Mouse (Mus musculus): ENCODE measurements around the gene Slc12a1. TPM values are rescaled to one million over a fixed set of nuclear protein-coding genes. Genes with fewer than 3 reads are reported as not detected.
"Not testable (repeated sequence)": the region's sequence is repeated elsewhere in the genome, so short reads cannot be mapped to it uniquely, and the experiment has no call there.

Slc12a1 gene
- polyA plus RNA-seq (2015; fragmentation: Nextera tagmentation; extraction: Ambion mirVana), result not detected in 2 replicates

- no peak within 1 kb of the TSS for H3K9ac ChIP-seq
- H3K4me1 ChIP-seq (replicated peaks), result no peaks in the 10 kb centered on the region
- H3K9me3 ChIP-seq (replicated peaks), result no peaks in the 10 kb centered on the region
- WGBS (ENCODE audit: insufficient replicate concordance), result 62% methylated on average over 6 of the region's 6 CpGs
- H3K4me2 ChIP-seq, result no peak within 1 kb of the TSS
- H3K36me3 ChIP-seq (replicated peaks), result no peaks in the 10 kb centered on the region
- H3K27me3 ChIP-seq, result no peaks in the 10 kb centered on the region
- no peak within 1 kb of the TSS for H3K4me3 ChIP-seq (replicated peaks)
- ATAC-seq (ENCODE audit: insufficient read depth), result no peak
- no peak within 1 kb of the TSS for H3K27ac ChIP-seq (replicated peaks)
Observed at GRCm38 (mm10) chr2:125152388-125152787, at the start of gene Slc12a1. Gene Slc12a1, plus strand, starts transcription at chr2:125152505.

- not testable (repeated sequence) for H3K4me3 ChIP-seq (replicated peaks); H3K4me1 ChIP-seq (replicated peaks); H3K9ac ChIP-seq; H3K27me3 ChIP-seq; ATAC-seq (ENCODE audit: insufficient read depth); H3K9me3 ChIP-seq (replicated peaks); H3K27ac ChIP-seq (replicated peaks); H3K4me2 ChIP-seq
- peaks cover 66% of the 10 kb centered on the region for H3K36me3 ChIP-seq (replicated peaks)
- 93% methylated on average over 13 of the region's 13 CpGs for WGBS (ENCODE audit: insufficient replicate concordance)
Observed at GRCm38 (mm10) chr2:125104491-125104890, 47.8 kb upstream of the Slc12a1 start.

- not testable (repeated sequence) for ATAC-seq (ENCODE audit: insufficient read depth); H3K27me3 ChIP-seq; H3K4me2 ChIP-seq; H3K9me3 ChIP-seq (replicated peaks); H3K4me3 ChIP-seq (replicated peaks); H3K27ac ChIP-seq (replicated peaks); H3K4me1 ChIP-seq (replicated peaks); H3K9ac ChIP-seq
- H3K36me3 ChIP-seq (replicated peaks), result peaks cover 57% of the 10 kb centered on the region
- whole genome bisulfite sequencing (ENCODE audit: insufficient replicate concordance), result 88% methylated on average over 4 of the region's 4 CpGs
Observed at GRCm38 (mm10) chr2:125106536-125106935, 45.8 kb upstream of the Slc12a1 start.

- H3K9ac ChIP-seq, result no peak overlapping the region
- 59% methylated on average over 6 of the region's 6 CpGs for WGBS (ENCODE audit: insufficient replicate concordance)
- no peak overlapping the region for H3K4me3 ChIP-seq (replicated peaks)
- peaks cover 10% of the 10 kb centered on the region; the same call in 1 of the 2 replicates for H3K36me3 ChIP-seq (replicated peaks)
- no peak overlapping the region for H3K4me2 ChIP-seq
- ATAC-seq (ENCODE audit: insufficient read depth), result no peak
- H3K9me3 ChIP-seq (replicated peaks), result no peaks in the 10 kb centered on the region
- 0 out of 2 replicates have a peak, but pooled peaks cover 3% of the 10 kb centered on the region for H3K27me3 ChIP-seq
- H3K27ac ChIP-seq (replicated peaks), result no peak overlapping the region
- H3K4me1 ChIP-seq (replicated peaks), result peaks cover 35% of the 10 kb centered on the region
Observed at GRCm38 (mm10) chr2:125119381-125120110, 32.8 kb upstream of the Slc12a1 start.

- WGBS (ENCODE audit: insufficient replicate concordance), result 10% methylated on average over 4 of the region's 4 CpGs
- Histone ChIP-seq H3K4me3 (replicated peaks) (peak overlapping the region; percentile 85), H3K9ac (peak overlapping the region; percentile 87), H3K27ac (replicated peaks) (peak overlapping the region; percentile 82; the same call in 1 of the 2 replicates), H3K36me3 (replicated peaks) (no peaks in the 10 kb centered on the region; the same call in 1 of the 2 replicates), H3K4me1 (replicated peaks) (peaks cover 35% of the 10 kb centered on the region), H3K4me2 (peak overlapping the region; percentile 82), H3K9me3 (replicated peaks) (no peaks in the 10 kb centered on the region), H3K27me3 (0 out of 2 replicates have a peak, but pooled peaks cover 5% of the 10 kb centered on the region)
- ATAC-seq (ENCODE audit: insufficient read depth), result no peak
Observed at GRCm38 (mm10) chr2:125122288-125122623, 30.0 kb upstream of the Slc12a1 start.

GRCm38 (mm10) chr2:125122624-125123476, 29.5 kb upstream of the Slc12a1 start:
- Histone ChIP-seq H3K4me3 (replicated peaks) (peak overlapping the region; percentile 85), H3K27ac (replicated peaks) (peak overlapping the region; percentile 82), H3K4me1 (replicated peaks) (peaks cover 35% of the 10 kb centered on the region), H3K4me2 (peak overlapping the region; percentile 82), H3K36me3 (replicated peaks) (no peaks in the 10 kb centered on the region; the same call in 1 of the 2 replicates), H3K9ac (peak overlapping the region; percentile 87), H3K9me3 (replicated peaks) (no peaks in the 10 kb centered on the region), H3K27me3 (0 out of 2 replicates have a peak, but pooled peaks cover 5% of the 10 kb centered on the region)
- under 1% methylated on average over 59 of the region's 59 CpGs for WGBS (ENCODE audit: insufficient replicate concordance)
- ATAC-seq (ENCODE audit: insufficient read depth), result peak; percentile 83

- H3K4me1 ChIP-seq (replicated peaks), result peaks cover 32% of the 10 kb centered on the region
- no peaks in the 10 kb centered on the region for H3K9me3 ChIP-seq (replicated peaks)
- H3K27me3 ChIP-seq, result 0 out of 2 replicates have a peak, but pooled peaks cover 5% of the 10 kb centered on the region
- peak within 1 kb of the TSS; percentile 85 for H3K4me3 ChIP-seq (replicated peaks)
- under 1% methylated on average over 43 of the region's 48 CpGs for WGBS (ENCODE audit: insufficient replicate concordance)
- H3K4me2 ChIP-seq, result peak within 1 kb of the TSS; percentile 82
- no peaks in the 10 kb centered on the region; the same call in 1 of the 2 replicates for H3K36me3 ChIP-seq (replicated peaks)
- peak; percentile 90 for ATAC-seq (ENCODE audit: insufficient read depth)
- peak within 1 kb of the TSS; percentile 82 for H3K27ac ChIP-seq (replicated peaks)
- peak within 1 kb of the TSS; percentile 87 for H3K9ac ChIP-seq
Observed at GRCm38 (mm10) chr2:125123477-125123852, 28.8 kb upstream of the Slc12a1 start, which contains the start of gene Myef2. Gene Myef2, minus strand, starts transcription at chr2:125123661.

- 23% methylated on average over 4 of the region's 4 CpGs for whole genome bisulfite sequencing (ENCODE audit: insufficient replicate concordance)
- Histone ChIP-seq H3K4me1 (replicated peaks) (peaks cover 20% of the 10 kb centered on the region), H3K4me3 (replicated peaks) (no peak overlapping the region), H3K9me3 (replicated peaks) (no peaks in the 10 kb centered on the region), H3K36me3 (replicated peaks) (no peaks in the 10 kb centered on the region), H3K27me3 (0 out of 2 replicates have a peak, but pooled peaks cover 5% of the 10 kb centered on the region), H3K9ac (no peak overlapping the region), H3K27ac (replicated peaks) (no peak overlapping the region), H3K4me2 (no peak overlapping the region)
- ATAC-seq (ENCODE audit: insufficient read depth), result no peak
Observed at GRCm38 (mm10) chr2:125125824-125126223, 26.5 kb upstream of the Slc12a1 start.

GRCm38 (mm10) chr2:125126792-125127191, 25.5 kb upstream of the Slc12a1 start:
- peaks cover 12% of the 10 kb centered on the region for H3K4me1 ChIP-seq (replicated peaks)
- no peaks in the 10 kb centered on the region for H3K36me3 ChIP-seq (replicated peaks)
- no peaks in the 10 kb centered on the region for H3K9me3 ChIP-seq (replicated peaks)
- no peak overlapping the region for H3K4me2 ChIP-seq
- H3K27me3 ChIP-seq, result 0 out of 2 replicates have a peak, but pooled peaks cover 5% of the 10 kb centered on the region
- H3K9ac ChIP-seq, result no peak overlapping the region
- WGBS (ENCODE audit: insufficient replicate concordance), result 42% methylated on average over 3 of the region's 3 CpGs
- H3K4me3 ChIP-seq (replicated peaks), result no peak overlapping the region
- no peak overlapping the region for H3K27ac ChIP-seq (replicated peaks)
- ATAC-seq (ENCODE audit: insufficient read depth), result no peak

GRCm38 (mm10) chr2:125134113-125134512, 18.2 kb upstream of the Slc12a1 start:
- Histone ChIP-seq H3K9me3 (replicated peaks) (no peaks in the 10 kb centered on the region), H3K27me3 (peaks cover 8% of the 10 kb centered on the region; the same call in 1 of the 2 replicates), H3K27ac (replicated peaks) (no peak overlapping the region), H3K4me1 (replicated peaks) (no peaks in the 10 kb centered on the region), H3K36me3 (replicated peaks) (no peaks in the 10 kb centered on the region), H3K4me2 (no peak overlapping the region), H3K9ac (no peak overlapping the region), H3K4me3 (replicated peaks) (no peak overlapping the region)
- 29% methylated on average over 4 of the region's 4 CpGs for WGBS (ENCODE audit: insufficient replicate concordance)
- ATAC-seq (ENCODE audit: insufficient read depth), result no peak

Measured in liver, embryonic 15.5 days (tissue).